Mouse (Mus musculus): ENCODE results near the gene Gpx3.

The Gpx3 gene

DNA sequence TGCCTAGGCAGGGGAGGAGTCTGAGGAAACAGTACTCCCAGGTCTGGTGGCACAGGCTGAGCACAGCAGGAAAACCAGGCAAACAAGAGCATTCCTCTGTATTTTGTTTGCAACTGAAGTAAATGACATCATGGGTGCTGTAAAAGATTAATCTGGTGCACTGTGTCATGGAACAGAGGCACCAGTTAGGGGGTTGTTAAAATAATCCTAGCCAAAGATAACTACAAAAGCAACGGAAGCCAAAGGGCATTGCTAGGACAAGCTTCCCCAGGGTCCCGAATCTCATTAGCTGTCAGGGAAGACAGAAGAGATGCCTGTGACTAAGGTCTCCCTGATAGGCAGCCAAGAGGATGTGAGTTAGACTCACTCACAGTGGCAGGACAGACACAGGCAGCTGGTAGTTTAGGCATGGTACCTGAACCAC is 21.2 kb upstream of the Gpx3 start:
- DNase-seq: peak; percentile 96

DNA sequence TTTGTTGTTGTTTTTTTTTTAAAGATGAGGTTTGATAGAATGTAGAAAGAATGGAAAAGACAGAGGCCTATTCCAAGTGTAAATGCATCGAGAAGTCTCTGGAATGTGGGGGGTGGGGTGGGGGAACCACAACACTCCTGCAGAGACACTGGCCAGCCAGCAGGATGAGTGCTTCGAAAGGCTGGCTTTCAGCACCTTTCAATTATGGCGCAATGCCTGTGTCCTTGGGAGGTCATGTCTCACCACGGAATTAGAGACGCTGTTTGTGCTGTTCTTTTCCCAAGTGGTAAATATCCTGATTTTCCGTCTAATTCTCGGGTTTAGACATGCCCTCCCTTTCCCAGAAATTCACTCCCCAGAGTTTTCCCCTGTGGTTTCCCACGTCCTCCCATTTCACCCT is 19.6 kb upstream of the Gpx3 start:
- peak; percentile 97 for DNase-seq

DNA sequence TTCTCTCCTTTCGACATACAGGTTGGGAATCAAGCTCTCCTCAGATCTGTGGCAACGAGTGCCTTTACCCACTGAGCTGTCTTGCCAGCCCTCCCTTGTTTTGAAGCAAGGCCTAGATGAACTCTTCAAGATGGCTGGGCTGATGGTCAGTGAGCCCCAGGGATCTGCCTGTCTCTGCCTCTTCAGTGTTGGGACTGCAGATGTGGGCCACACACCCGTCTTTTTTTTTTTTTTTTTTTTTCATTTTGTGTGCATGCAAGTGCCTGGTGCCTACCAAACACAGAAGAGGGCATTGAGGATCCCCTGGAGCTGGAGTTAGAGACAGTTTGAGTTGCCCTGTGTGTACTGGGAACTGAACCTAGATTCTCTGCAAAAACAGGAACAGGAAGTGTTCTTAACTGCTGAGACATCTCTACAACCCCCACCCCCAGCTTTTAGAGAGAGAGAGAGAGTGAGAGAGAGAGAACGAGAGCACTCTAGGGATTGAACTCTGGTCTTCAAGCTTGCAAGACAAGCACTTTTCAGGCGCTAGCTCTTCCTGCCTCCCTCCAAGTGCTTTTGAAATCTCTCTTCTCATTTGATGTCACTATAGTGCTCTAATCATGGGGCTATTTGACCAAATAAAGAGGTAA is 17.9 kb upstream of the Gpx3 start:
- no peak for DNase-seq

- peak; percentile 99 for DNase-seq
Observed at GRCm38 (mm10) chr11:54884937-54885336, 17.3 kb upstream of the Gpx3 start.

DNA sequence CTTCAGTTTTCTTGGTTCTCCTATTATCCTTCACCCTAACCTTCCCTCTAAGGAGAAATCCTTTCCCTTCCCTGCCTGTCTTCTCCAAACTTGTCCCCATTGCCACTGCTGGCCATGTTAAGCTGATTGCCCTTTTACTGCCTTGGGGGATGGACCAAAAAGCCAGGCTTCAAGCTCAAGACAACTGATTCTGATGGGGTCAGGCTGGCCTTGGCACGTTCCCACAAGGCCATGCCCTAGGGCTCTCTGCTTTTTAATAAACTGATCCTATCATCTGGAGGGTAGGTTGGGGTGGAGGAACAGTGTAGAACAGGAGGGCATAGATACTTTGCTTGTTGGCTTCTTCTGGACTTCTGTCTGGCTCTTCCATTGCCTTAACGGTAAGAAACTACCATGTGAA is 16.8 kb upstream of the Gpx3 start:
- peak; percentile 93 for DNase-seq

GRCm38 (mm10) chr11:54887927-54888326 is 14.3 kb upstream of the Gpx3 start:
- DNase-seq: peak; percentile 97

GRCm38 (mm10) chr11:54891341-54891740 is 10.9 kb upstream of the Gpx3 start:
- DNase-seq: peak; percentile 78

DNA sequence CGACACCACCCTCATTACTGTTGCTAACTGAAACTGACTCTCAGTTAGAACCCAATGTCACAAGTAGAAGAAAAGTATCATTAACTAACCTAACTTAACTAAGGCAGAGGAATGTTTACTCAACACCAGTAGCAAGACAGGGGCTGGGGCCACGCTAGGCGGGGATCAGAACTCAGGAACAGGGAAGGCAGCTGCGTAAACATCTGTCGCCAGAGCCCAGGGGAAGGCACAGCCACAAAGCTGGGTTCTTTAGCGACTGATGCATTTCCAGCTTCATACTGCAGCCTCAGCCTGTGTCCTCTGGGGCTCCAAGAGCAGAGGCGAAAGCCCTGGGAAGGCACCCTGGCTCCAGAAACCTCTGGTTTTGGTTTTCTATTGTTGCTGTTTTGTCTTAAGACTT is 10.2 kb upstream of the Gpx3 start:
- DNase-seq: peak; percentile 86

- DNase-seq: peak; percentile 90
Observed at GRCm38 (mm10) chr11:54894589-54894988, 7.7 kb upstream of the Gpx3 start.

DNA sequence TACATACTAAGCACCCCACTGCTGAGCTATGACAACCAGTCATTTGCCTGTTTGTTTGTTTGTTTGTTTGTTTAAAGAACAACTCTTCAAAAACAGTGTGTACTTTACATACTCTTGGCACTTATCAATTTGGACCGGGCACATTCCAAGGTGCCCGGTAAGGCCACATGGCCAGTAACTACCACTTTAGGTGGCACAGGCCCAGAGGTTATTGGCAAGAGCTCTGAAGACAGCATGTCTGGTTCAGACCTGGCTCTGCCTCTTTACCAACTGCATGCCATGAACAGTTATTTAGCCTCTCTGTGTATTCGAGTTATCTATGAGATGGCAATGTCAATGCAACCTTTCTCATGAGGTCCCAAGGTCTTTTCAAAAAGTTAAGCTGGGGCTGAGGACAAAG is 5.6 kb upstream of the Gpx3 start:
- DNase-seq: peak; percentile 91

GRCm38 (mm10) chr11:54897470-54897869 is 4.8 kb upstream of the Gpx3 start:
- no peak for DNase-seq

GRCm38 (mm10) chr11:54899657-54900056 is 2.6 kb upstream of the Gpx3 start:
- DNase-seq: no peak

DNA sequence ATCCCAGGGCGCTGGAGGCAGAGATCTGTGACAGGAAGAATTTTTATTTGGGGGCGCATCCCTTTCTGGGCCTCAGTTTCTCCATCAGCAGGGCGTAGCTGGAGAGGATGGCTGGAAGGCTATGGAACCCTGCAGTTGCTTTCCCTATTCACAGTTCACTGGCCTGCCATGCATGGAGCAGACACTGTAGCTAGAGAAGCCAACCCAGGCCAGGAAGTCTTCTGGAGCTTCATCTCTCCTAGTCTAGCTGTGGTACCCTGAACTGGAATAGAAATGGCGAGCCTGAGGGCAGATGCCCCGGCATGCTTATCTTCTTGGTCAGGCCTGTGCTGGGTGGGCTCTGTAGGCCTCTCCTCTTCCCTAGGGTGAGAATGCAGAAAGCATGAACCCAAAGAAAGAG is 1.1 kb downstream of the Gpx3 start:
- peak; percentile 83 for DNase-seq

- DNase-seq: peak; percentile 99
Observed at GRCm38 (mm10) chr11:54903940-54904706, 1.9 kb downstream of the Gpx3 start.

DNA sequence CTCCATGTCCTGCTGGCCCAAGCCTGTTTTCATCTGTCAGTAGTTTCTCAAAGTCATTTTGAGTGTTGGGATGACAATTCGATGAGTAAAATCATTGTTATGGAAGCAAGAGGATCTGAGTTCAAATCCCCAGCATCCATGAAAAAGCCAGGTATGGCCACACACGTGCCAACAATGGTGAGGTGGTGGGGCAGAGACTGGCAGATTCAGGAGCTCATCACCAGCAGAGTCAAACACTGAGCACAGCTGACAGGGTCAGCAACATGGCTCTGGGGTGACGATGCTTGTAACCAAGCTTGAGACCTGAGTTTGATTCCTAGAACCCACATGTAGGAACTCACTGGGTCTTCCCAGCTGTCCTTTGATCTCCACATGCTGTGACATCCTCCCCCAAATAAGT is 2.8 kb downstream of the Gpx3 start:
- peak; percentile 90 for DNase-seq

DNA sequence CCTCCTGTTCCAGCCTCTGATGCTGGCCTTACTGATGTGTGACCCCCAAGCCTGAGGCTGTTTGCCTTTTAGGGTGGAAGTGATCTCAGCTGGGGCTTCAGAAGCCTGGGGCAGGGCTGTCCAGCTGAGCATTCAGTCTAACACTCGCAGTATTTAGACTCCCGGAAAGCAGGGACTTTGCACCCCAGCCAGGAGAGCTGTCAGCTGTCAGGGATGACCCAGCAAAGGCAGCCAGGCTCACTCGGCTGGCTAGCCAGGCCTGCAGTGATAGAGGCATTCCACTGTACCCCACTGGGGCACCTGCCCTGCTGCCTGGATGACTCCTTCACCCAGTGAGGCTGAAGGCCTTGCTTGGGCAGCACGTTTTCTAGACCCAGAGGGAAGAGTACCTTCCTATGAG is 3.7 kb downstream of the Gpx3 start:
- DNase-seq: peak; percentile 97

DNA sequence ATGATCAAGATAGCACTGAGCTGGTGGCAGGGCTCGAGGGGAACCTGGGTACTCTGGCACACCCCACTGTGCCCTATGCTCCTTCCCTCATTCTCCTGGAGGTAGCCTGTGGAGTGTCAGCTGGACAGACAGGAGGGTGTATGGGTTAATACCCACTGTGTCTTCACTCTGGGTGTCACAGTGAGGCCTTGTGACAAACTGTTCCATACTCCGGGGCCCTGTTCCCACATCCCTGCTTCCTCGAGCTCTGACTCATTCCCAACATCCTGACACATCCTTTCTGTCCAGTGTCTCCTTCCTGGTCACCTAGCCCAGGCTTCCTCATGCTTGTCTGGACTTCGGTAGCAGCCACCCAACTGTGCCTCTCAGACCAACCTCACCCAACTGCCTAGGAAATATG is 4.2 kb downstream of the Gpx3 start:
- DNase-seq: peak; percentile 89

DNA sequence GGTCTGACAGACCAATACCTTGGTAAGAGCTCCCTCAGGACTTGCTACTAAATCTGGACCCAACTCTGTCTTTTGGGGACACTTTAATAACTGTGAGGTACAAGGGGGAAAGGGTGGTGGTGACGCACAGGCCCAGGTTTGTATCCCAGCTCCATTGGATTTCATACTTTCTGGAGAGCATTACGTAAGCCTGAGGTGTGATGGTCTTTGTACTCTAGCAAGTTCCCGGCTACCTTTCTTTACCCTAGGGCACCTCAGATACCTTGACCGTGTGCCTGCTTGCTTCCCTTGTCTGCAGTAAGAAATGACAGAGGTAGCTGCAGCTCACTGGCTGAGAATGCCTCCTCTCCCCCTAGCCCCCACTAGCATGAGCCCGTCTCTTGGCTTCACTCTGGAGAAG is 5.0 kb downstream of the Gpx3 start:
- no peak for DNase-seq

- DNase-seq: peak; percentile 90
Observed at GRCm38 (mm10) chr11:54909273-54909672, 7.0 kb downstream of the Gpx3 start.

- DNase-seq: peak; percentile 93
Observed at GRCm38 (mm10) chr11:54910081-54910665, 7.9 kb downstream of the Gpx3 start.

DNA sequence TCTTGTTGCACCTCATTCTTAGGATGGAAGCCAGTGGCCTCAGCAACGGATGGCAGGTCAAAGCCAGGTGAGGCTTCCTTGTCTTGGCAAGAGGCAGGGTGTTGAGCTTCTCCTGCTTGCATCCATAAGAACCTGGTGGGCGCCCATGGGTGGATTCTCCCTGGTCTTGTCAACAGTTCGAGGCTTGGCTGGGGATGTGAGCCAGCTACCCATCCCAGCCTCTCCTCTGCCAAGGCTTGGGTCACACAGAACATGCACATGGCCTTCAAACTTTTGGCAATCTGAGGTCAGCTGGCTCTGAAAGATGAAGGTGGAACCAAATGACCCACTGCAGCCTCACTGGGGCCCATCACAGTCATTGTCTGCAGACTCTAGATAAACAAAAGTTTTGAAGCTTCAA is 8.9 kb downstream of the Gpx3 start:
- DNase-seq: peak; percentile 91

DNA sequence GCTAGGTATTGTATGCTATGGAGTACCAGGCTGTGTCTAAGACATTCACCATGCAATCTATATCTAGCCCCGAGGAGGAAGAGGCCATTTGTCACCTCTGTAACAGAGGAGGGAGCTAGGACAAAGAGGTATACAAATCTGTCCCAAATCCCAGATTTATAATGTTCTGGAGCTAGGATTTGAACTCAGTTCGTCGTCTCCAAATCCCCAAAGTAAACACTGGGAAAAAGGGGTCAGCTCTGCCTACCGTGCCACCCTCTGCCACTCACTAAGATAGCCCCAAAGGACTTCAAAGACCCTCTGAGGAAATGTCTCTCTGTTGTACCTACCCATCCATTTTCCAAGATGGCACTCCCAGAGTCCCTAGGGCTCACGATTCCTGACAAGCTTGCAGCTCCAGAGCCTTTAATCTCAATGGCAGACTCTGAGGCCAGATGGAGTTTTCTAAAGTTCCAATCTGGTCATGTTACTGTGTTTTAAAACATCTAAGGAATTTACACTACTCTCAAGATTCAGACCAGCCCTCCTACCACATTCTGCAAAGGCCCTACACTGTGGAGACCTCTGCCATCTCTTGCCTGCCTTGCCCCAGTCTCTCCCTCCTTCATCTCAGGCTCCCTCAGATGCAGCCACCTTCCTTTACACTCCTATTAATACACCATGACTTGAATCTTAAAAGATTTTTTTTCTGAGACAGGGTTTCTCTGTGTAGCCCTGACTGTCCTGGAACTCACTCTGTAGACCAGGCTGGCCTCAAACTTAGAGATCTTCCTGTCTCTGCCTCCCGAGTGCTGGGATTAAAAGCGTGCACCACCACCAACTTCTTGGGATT is 9.6 kb downstream of the Gpx3 start:
- DNase-seq: no peak

Measured in heart, adult 11 months (tissue).